Mouse (Mus musculus) lung, postnatal 25 days (tissue): ENCODE results near the gene Ddr2.

Experiments used
- DNase-seq: peaks from one replicate; pipeline ENCODE4 v3.0.0; 2022; ENCODE audit warnings: low spot score

Ddr2 gene

GRCm38 (mm10) chr1:170110516-170111332, at the start of gene Ddr2:
TSS of gene Ddr2 (minus strand) at chr1:170110762.
- DNase-seq: peak; percentile 35

- DNase-seq: no peak
Observed at GRCm38 (mm10) chr1:170159707-170160106, 49.1 kb upstream of the Ddr2 start.

GRCm38 (mm10) chr1:170155761-170156160, 45.2 kb upstream of the Ddr2 start:
- DNase-seq: no peak

GRCm38 (mm10) chr1:170155298-170155697, 44.7 kb upstream of the Ddr2 start:
- no peak for DNase-seq

DNA sequence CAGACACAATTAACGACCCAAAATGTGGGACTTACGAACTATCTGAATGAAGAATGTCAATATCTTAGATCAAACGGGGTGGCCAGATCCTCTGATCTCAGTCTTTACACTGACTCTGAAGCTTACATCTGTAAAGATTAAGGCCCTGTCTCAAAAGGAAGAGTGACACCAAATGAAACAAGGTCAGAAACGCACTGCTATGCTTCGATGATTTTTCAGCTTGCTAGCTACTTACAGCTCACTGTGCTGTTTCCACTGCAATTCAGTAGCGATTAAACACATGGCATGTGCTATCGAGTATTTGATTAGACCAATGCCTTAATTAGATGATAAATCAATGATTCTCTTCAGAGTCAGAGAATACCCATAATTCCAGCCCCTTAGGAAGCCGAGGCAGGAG, 43.4 kb upstream of the Ddr2 start:
- DNase-seq: no peak

GRCm38 (mm10) chr1:170152552-170152951, 42.0 kb upstream of the Ddr2 start:
- DNase-seq: no peak

DNA sequence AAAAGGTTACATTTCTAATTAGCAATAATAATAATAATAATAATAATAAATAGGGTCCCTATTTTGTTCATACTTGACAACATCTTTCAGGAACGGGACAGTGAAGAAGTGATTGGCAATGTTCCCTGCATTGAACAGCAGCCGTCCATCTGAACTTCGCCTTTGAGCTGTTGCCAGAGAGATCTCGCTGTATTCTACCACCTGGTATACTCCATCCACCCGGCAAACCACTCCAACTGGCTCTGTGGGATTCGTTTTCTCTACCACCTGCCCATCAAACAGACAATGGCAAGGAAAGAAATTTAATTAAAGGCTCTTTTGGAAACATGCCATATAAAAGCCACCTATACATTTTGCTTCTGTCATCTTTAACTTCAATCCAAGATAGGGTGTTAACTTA, 40.3 kb upstream of the Ddr2 start:
- DNase-seq: no peak

DNA sequence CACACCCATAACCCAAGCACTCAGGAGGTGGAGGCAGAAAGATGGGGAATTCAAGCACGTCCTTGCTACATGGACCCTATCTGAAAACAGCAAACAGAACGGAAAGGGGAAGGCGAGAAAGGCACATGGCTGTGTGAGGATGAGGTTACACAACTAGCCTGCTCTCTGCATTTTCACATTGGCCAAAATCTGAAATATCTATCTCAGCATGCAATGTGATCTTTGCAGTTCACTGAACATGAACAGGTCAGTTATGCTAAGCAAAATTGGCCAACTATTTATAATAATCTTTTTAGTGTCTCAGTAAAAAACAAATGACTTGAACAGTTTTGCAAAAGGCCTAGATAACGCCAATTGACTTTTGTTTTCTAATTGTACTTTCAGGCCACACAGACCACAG, 39.2 kb upstream of the Ddr2 start:
- DNase-seq: no peak

DNA sequence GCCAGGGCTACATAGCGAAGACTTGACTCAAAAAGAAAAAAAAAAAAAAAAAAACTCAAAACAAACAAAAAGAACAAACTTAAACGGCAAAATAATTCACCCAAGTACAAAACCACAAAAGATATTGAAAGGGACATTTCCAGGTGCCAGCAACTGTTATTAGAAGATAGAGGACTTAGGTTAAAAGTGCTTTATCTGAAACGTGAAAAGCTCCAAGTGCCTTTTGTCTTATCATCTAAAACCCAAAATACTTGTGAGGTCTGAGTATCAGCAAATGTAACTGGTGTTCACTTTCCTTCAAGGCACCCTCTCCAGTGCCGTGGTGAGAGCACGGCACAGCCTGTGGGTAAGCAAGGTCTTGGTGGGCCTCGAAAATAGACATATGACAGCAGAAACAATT, 38.0 kb upstream of the Ddr2 start:
- DNase-seq: no peak

GRCm38 (mm10) chr1:170147651-170148448, 37.3 kb upstream of the Ddr2 start:
- DNase-seq: peak; percentile 33

- DNase-seq: no peak
Observed at GRCm38 (mm10) chr1:170145606-170146005, 35.0 kb upstream of the Ddr2 start.

DNA sequence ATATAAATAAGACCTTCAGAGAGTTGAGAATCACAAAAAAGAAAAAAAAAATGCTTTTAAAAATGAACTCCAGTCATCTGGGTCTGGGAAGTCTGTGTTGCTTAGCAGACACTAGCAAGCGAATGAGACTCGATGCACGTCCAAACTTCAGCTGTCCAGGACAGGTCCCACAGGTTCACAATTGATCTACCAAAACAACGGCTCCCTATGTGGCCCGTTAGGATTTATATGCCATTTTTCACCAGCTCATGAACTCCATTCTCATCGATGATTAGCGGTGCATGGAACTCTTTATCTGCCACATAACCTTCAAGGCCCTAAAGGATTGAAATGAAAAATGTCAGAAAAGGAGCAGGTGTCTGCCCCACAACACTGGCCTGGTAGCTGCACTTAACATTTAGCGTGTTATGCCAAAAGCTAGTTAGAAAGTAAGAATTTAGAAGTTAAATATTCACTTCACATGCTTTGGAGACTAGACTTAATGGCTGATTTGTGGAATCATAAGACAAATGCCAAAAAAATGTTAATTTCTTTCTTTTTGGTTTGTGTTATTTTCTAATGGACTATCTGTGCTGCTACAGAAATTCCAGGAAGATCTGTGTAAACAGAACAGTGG, 31.8 kb upstream of the Ddr2 start:
- no peak for DNase-seq

DNA sequence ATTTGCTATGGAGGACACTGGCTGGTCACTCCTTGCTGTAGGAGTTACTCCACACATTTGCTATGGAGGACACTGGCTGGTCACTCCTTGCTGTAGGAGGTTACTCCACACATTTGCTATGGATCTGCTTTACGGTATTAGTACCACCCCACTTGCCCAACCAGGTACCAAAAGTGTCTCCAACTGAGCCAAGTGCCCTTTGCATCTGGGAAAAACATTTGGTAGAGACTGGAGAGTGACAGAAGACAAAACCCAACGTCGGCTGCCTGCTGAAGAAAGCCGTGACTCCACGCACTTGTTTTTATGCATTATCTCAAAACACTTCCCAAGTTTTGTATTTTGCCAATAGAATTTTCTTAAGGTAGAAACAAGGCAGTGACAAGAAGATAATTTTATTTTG, 31.1 kb upstream of the Ddr2 start:
- DNase-seq: no peak

DNA sequence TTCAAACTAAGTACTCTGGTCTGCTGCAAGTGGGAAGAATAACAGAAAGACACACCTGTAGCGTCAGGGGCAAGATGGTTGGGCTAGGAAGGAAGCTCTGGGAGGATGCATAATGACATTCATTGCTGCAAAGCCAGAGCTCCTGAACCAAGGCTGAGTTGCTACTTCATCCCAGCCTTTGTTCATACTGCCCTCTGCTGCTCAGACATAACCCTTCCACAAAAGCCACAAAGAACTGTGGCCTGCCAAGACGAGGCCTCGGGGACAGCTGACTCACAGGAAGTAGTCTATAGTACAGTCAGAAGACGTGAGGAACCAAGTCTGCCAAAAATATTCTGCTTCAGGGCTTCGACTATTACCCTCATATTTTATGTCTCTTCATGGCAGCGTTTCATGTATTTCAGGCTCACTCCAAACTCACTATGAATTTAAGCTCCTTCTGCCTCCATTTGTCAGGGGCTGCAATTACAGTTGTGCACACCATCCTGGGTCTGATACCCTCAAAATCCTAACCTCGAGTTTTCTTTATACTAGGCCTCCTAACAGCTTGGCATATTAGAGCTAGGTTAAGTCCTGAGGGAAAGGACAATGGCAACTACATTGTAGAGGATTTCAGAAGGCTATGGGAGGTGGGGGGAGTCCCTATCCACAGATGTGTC, 25.9 kb upstream of the Ddr2 start:
- peak; percentile 80 for DNase-seq

DNA sequence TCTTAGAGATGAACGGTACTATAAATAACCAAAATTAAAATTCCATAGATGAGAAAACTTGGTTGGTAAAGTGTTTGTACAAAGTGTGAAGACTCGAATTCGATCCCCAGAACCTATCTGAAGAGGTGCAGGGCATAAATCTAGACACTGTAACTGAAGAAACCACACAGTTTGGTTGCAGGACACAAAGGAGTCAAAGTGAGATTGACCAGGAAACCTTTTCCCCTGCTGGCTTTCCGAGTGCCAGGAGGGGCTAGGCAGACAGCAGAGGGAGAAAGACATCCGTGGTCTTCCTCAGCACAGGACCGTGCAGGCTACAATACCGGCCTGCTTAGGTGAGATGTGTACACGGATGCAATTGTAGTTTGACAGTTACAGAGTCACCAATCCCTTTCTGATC, 23.7 kb upstream of the Ddr2 start:
- no peak for DNase-seq

GRCm38 (mm10) chr1:170130962-170131361, 20.4 kb upstream of the Ddr2 start:
- no peak for DNase-seq

- no peak for DNase-seq
Observed at GRCm38 (mm10) chr1:170124644-170125043, 14.1 kb upstream of the Ddr2 start.

DNA sequence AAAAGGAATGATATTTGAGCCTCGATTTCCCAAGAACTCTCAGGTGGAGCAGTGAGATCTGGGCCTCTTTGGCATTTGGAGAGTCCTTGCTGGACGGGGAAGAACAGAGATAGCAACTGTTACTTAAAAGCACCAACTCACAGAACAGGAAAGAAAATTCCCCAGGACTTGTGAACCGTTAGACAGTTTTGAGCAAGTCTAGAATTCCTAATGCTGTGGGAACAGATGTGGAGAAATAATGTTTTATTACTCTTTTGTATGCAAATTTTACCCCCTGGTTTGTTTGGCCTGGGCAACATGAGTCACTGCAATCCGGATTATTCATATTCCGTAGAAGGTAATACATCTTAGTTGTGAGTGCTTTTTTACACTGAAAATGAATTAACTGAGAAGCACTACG, 3.1 kb upstream of the Ddr2 start:
- DNase-seq: no peak

GRCm38 (mm10) chr1:170112261-170112660, 1.7 kb upstream of the Ddr2 start:
- DNase-seq: no peak

DNA sequence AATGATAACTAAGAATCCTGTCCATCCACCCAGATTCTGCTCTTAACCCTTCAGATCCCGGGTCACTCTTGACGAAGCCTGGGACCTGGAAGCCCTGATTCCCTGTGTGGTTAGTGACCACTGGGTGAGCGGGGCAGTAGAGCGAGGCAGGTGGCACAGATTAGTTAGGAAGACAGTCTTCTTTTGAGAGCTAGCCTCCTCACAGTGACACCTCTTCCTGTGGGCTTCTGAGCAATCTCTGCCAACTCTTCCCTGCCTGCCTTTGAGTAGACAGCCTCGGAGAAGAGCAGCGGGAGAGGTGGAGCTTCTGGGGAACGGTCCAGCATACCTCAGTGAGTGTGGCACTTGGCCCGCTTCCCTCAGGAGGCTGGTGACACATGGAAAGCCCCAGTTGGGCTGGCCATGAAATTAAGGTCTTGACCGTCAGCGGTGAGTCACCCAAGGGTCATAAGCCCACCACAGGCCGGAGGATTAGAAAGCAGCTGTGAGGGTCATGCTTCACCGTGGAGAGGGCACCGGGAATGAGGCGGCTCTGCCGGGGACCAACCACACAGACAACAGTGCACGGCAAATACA, 1.2 kb upstream of the Ddr2 start:
- no peak for DNase-seq

DNA sequence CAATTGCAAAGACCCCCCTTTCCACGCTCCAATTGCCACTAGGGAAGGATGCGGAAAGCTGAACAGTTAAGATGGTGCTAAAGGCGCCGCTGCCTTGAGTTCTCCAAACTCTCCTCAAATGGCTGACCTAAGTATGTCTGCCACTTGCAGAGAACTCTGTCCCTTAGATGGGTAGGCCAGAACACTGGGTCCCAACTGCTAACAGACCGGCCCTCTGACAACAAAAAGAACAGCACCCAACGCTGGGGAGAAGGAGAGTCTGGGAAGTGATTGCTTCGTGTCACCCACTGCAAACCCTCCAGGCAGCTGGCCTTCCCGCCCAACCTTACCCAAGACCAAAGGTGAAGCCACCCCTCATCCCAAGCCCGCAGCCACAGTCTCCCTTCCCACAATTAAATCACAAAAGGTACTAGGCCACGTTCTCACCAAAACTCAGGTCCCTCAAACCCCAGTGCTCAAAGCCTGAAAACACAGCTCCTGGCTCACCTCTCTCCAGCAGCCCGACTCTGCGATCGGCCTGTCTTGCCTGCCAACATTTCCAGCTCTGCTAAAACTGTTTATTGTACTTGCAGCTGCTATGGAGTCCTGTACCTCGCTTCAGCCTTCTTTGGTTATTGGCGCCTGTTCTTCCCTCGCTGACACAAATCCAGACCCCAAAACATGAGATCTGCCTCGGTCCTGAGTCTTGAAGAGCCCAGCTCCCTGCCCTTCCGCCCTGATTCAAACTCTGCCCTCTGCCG, 616 bp downstream of the Ddr2 start:
- DNase-seq: no peak
